Mouse (Mus musculus) forebrain, embryonic 12.5 days (tissue): Measurements from ENCODE around the gene Fam120a. TPM values are rescaled to one million over a fixed set of nuclear protein-coding genes. Genes with fewer than 3 reads are reported as not detected.

Experiments
- ATAC-seq: fragments of 200-750 bp; cut with Nextera tagmentation; 2 replicates; pipeline ENCODE4 v1.8.0; 2017; ENCODE audit warnings: moderate TSS enrichment; ENCODE audit not compliant: low FRiP score
- H3K27ac ChIP-seq: fragments of 300-500 bp; sonication (generic); 2 replicates; pipeline ENCODE4 v1.5.1; 2016; ENCODE audit warnings: mild to moderate bottlenecking
- H3K27me3 ChIP-seq: fragments of 300-500 bp; sonication (generic); 2 replicates; pipeline ENCODE4 v1.6.1; 2016; ENCODE audit warnings: mild to moderate bottlenecking
- H3K36me3 ChIP-seq: fragments of 300-500 bp; sonication (generic); replicated peaks from 2 replicates; pipeline ENCODE4 v1.6.1; 2016; ENCODE audit warnings: mild to moderate bottlenecking
- H3K4me1 ChIP-seq: fragments of 300-500 bp; sonication (generic); 2 replicates; pipeline ENCODE4 v1.6.1; 2016
- H3K4me2 ChIP-seq: fragments of 300-500 bp; sonication (generic); 2 replicates; pipeline ENCODE4 v1.6.1; 2016; ENCODE audit warnings: mild to moderate bottlenecking, moderate library complexity
- H3K4me3 ChIP-seq: fragments of 300-500 bp; sonication (generic); replicated peaks from 2 replicates; pipeline ENCODE4 v1.5.1; 2016; ENCODE audit warnings: mild to moderate bottlenecking
- H3K9ac ChIP-seq: fragments of 300-500 bp; sonication (generic); 2 replicates; pipeline ENCODE4 v1.6.1; 2016; ENCODE audit warnings: mild to moderate bottlenecking
- H3K9me3 ChIP-seq: fragments of 300-500 bp; sonication (generic); 2 replicates; pipeline ENCODE4 v1.6.1; 2016
- WGBS: fragments of 180-500 bp; shearing (Covaris S2); methylation state at CpG from one replicate; pipeline ENCODE4 v1.1.7; 2016; 5-methylcytosine and 5-hydroxymethylcytosine counted together
- polyA plus RNA-seq: library from polyadenylated mRNA; unstranded; fragments of >200 nt; fragmentation: Nextera tagmentation; extraction: Ambion mirVana; gene quantifications from 2 replicates; pipeline ENCODE4 v1.2.1, GENCODE M21; 2016

The Fam120a gene
- 18.2 and 18.5 TPM in 2 replicates for polyA plus RNA-seq

- Histone ChIP-seq H3K9me3 (no peaks in the 10 kb centered on the region), H3K4me2 (peak within 1 kb of the TSS; percentile 99), H3K36me3 (no peaks in the 10 kb centered on the region; the same call in 1 of the 2 replicates), H3K4me1 (peaks cover 57% of the 10 kb centered on the region), H3K4me3 (peak within 1 kb of the TSS; percentile 92), H3K27ac (peak within 1 kb of the TSS; percentile 94), H3K9ac (peak within 1 kb of the TSS; percentile 87), H3K27me3 (no peaks in the 10 kb centered on the region)
- WGBS: under 1% methylated on average over 105 of the region's 116 CpGs
- ATAC-seq: peak; percentile 92
Measured at GRCm38 (mm10) chr13:48967956-48968749, at the start of gene Fam120a. Gene Fam120a (minus strand): TSS chr13:48968017.

- no peak for ATAC-seq
- Histone ChIP-seq H3K27ac (no peak overlapping the region), H3K4me1 (peaks cover 32% of the 10 kb centered on the region), H3K27me3 (peaks cover 15% of the 10 kb centered on the region), H3K4me2 (no peak overlapping the region), H3K9ac (no peak overlapping the region), H3K9me3 (peaks cover 8% of the 10 kb centered on the region), H3K36me3 (no peaks in the 10 kb centered on the region), H3K4me3 (no peak overlapping the region)
- 100% methylated on average over 1 of the region's 1 CpGs for WGBS
Measured at GRCm38 (mm10) chr13:49017375-49017774, 49.6 kb upstream of the Fam120a start.

DNA sequence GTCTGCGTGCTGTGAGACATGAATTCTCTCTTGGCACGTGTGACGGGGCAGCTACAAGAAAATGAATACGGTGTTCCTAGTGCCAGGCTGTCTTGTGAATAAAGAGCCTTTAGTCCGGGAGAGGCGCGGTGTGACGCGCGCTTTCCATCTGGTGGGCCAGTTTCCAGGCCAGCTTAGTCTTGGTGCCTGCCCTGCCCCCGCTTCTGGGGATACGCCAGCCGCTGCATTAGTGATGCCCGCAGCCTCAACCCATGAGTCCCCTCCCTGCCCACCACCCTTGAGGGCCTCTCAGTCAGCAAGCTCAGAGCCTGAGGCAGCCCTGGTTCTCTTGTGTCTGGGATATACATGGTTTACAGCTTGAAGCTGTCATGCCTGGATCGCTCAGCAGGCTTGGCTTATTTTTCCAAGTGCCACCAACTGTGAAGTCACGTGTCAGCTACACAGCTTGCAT, 48.5 kb upstream of the Fam120a start:
- Histone ChIP-seq H3K4me3 (peak overlapping the region; percentile 17), H3K27ac (peak overlapping the region; percentile 92), H3K9me3 (peaks cover 8% of the 10 kb centered on the region), H3K4me1 (peaks cover 32% of the 10 kb centered on the region), H3K9ac (peak overlapping the region; percentile 17; the same call in 1 of the 2 replicates), H3K4me2 (peak overlapping the region; percentile 53), H3K27me3 (peaks cover 15% of the 10 kb centered on the region), H3K36me3 (no peaks in the 10 kb centered on the region)
- ATAC-seq: peak; percentile 86
- WGBS: 1% methylated on average over 16 of the region's 16 CpGs

DNA sequence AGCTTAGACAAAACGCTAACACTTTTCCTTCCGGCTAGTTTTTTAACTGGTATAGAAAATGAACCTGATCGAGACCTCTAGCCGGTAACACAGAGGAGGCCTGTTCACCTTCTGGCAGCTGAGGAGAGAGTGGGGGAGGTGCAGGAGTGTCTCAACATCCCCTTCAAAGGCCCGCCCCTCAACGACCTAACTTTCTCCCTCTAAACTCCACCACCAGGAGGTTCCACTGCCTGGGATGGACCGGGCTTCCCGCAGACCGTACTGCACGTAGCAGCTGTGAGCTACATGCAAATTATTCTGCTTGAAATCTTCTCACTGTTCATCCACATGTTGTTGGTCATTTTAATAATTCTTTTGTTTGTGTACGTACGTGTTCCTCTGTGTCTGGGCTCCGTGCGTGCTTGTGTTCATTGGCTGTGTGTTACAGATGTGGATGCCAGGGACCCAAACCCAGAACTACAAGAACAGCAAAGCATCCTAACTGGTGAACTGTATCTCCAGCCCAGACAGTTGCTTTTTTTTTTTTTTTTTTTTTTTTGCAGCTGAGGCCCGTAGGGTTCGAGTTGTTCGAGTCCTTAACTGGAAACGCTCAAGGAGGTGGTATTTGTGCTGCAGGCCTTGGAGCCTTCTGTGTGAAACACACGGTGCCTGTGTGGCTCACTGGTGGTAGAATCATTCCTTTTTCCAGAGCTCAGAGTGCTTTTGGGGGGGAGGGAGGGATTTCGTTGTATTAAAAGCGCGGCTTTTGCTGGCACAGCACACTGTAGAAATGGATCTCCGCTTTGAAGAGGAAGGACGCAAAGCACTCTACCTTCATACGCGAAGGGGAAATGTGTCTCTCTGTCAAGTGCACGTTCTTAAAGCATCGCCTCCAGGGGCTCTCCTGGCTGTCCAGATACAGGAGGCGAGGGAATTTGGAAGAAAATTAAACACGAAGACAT, 47.8 kb upstream of the Fam120a start:
- peak; percentile 47 for ATAC-seq
- 4% methylated on average over 30 of the region's 30 CpGs for WGBS
- H3K27ac ChIP-seq: peak overlapping the region; percentile 92

GRCm38 (mm10) chr13:49013206-49013794, 45.5 kb upstream of the Fam120a start:
- Histone ChIP-seq H3K4me2 (no peak overlapping the region), H3K9ac (no peak overlapping the region), H3K36me3 (no peaks in the 10 kb centered on the region), H3K9me3 (peaks cover 8% of the 10 kb centered on the region), H3K4me1 (peaks cover 28% of the 10 kb centered on the region), H3K27ac (0 out of 2 replicates have a peak overlapping the region, but pooled peaks have one; percentile 25), H3K4me3 (no peak overlapping the region), H3K27me3 (peaks cover 18% of the 10 kb centered on the region)
- no peak for ATAC-seq
- WGBS: 15% methylated on average over 5 of the region's 5 CpGs

More for the DNA sequence above, 47.8 kb upstream of the Fam120a start:
- peak overlapping the region; percentile 17 for H3K4me3 ChIP-seq
- peak overlapping the region; percentile 17; the same call in 1 of the 2 replicates for H3K9ac ChIP-seq
- H3K9me3 ChIP-seq: peaks cover 8% of the 10 kb centered on the region
- peaks cover 15% of the 10 kb centered on the region for H3K27me3 ChIP-seq
- peak overlapping the region; percentile 53 for H3K4me2 ChIP-seq
- no peaks in the 10 kb centered on the region for H3K36me3 ChIP-seq
- H3K4me1 ChIP-seq: peaks cover 32% of the 10 kb centered on the region

- H3K9me3 ChIP-seq: no peaks in the 10 kb centered on the region
- 0 out of 2 replicates have a peak, but pooled peaks cover 2% of the 10 kb centered on the region for H3K4me1 ChIP-seq
- no peak overlapping the region for H3K4me2 ChIP-seq
- H3K9ac ChIP-seq: no peak overlapping the region
- WGBS: 73% methylated on average over 3 of the region's 3 CpGs
- no peak overlapping the region for H3K4me3 ChIP-seq
- no peak overlapping the region for H3K27ac ChIP-seq
- no peak for ATAC-seq
- H3K27me3 ChIP-seq: no peaks in the 10 kb centered on the region
- no peaks in the 10 kb centered on the region for H3K36me3 ChIP-seq
Measured at GRCm38 (mm10) chr13:49001691-49002090, 33.9 kb upstream of the Fam120a start.

DNA sequence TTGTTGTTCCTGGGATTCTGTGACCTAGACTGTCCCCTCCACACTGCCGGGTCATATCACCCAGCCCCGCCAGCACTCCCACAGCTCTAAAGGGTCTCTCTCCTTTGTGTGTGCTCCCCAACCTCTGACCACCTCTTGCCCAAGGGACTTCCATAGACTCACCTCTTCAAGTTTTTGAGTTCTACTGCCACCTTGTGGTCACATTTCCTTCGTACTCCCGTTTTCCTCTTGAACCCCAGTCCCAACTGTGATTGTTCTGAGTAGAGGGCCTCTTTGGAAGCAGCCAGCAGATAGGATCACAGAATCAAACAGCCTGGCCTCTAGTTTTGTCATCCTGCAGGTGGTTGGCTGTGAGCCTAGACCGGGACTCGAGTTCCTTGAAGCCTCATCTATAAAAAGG, 30.8 kb upstream of the Fam120a start:
- H3K27me3 ChIP-seq: no peaks in the 10 kb centered on the region
- no peak overlapping the region for H3K9ac ChIP-seq
- no peaks in the 10 kb centered on the region for H3K36me3 ChIP-seq
- H3K4me3 ChIP-seq: no peak overlapping the region
- peaks cover 11% of the 10 kb centered on the region for H3K4me1 ChIP-seq
- WGBS: 12% methylated on average over 6 of the region's 6 CpGs
- no peak overlapping the region for H3K27ac ChIP-seq
- ATAC-seq: 0 out of 2 replicates have a peak, but pooled peaks have one; percentile 51
- no peaks in the 10 kb centered on the region for H3K9me3 ChIP-seq
- no peak overlapping the region for H3K4me2 ChIP-seq

DNA sequence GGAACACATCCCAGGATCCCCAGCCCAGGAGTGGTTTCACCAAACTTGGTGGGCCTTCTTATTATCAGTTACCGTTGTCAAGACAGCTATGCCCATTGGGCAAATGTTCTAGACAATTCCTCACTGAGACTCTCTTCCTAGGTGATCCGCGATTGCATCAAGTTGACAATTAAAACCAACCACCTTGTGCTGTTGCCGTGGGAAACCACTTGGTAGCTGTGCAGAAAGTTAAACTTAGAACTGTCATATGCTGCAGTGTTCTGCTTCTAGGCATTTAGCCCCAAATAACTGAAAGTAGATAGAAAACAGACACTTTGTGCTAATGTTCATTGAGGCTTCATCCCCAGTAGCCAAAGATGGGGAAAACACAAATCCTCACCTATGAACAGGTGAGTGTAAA, 28.9 kb upstream of the Fam120a start:
- Histone ChIP-seq H3K36me3 (no peaks in the 10 kb centered on the region), H3K27ac (no peak overlapping the region), H3K4me1 (peaks cover 11% of the 10 kb centered on the region), H3K9me3 (no peaks in the 10 kb centered on the region), H3K4me2 (no peak overlapping the region), H3K9ac (no peak overlapping the region), H3K4me3 (no peak overlapping the region), H3K27me3 (no peaks in the 10 kb centered on the region)
- ATAC-seq: no peak
- WGBS: 84% methylated on average over 4 of the region's 4 CpGs

GRCm38 (mm10) chr13:48994903-48995302, 27.1 kb upstream of the Fam120a start:
- no peak overlapping the region for H3K4me2 ChIP-seq
- H3K27me3 ChIP-seq: no peaks in the 10 kb centered on the region
- no peak overlapping the region for H3K27ac ChIP-seq
- ATAC-seq: peak; percentile 33; the same call in 1 of the 2 replicates
- H3K4me1 ChIP-seq: peaks cover 11% of the 10 kb centered on the region
- no peak overlapping the region for H3K9ac ChIP-seq
- no peaks in the 10 kb centered on the region for H3K9me3 ChIP-seq
- no peak overlapping the region for H3K4me3 ChIP-seq
- no peaks in the 10 kb centered on the region for H3K36me3 ChIP-seq
- WGBS: 5% methylated on average over 3 of the region's 3 CpGs

GRCm38 (mm10) chr13:48992914-48993313, 25.1 kb upstream of the Fam120a start:
- no peak overlapping the region for H3K4me2 ChIP-seq
- no peaks in the 10 kb centered on the region for H3K36me3 ChIP-seq
- H3K4me3 ChIP-seq: no peak overlapping the region
- no peak overlapping the region for H3K27ac ChIP-seq
- H3K9me3 ChIP-seq: no peaks in the 10 kb centered on the region
- no peak for ATAC-seq
- H3K27me3 ChIP-seq: no peaks in the 10 kb centered on the region
- H3K9ac ChIP-seq: no peak overlapping the region
- H3K4me1 ChIP-seq: peaks cover 9% of the 10 kb centered on the region

- no peaks in the 10 kb centered on the region for H3K27me3 ChIP-seq
- no peak for ATAC-seq
- WGBS: 96% methylated on average over 2 of the region's 2 CpGs
- H3K4me3 ChIP-seq: no peak overlapping the region
- no peaks in the 10 kb centered on the region for H3K36me3 ChIP-seq
- H3K9ac ChIP-seq: no peak overlapping the region
- H3K9me3 ChIP-seq: no peaks in the 10 kb centered on the region
- H3K4me2 ChIP-seq: no peak overlapping the region
- no peak overlapping the region for H3K27ac ChIP-seq
- peaks cover 7% of the 10 kb centered on the region for H3K4me1 ChIP-seq
Measured at GRCm38 (mm10) chr13:48990138-48990537, 22.3 kb upstream of the Fam120a start.
